Mouse (Mus musculus) heart, adult 18-20 months (tissue): Measurements from ENCODE around the gene Vipr2. TPM values are rescaled to one million over a fixed set of nuclear protein-coding genes. Genes with fewer than 3 reads are reported as not detected.

Experiments used
- DNase-seq, 2 experiments: peaks; one replicate each; pipeline ENCODE4 v3.0.0; 2021 to 2022; ENCODE audit warnings: mixed read lengths in 1 of 2
- microRNA-seq, 2 experiments: library from miRNA; unstranded; fragments of <30 nt; microRNA quantifications; one replicate each; pipeline ENCODE4 v1.2.0; 2022
- total RNA-seq, 2 experiments: library from RNA; stranded (reverse); gene quantifications; 2 replicates each; pipeline ENCODE4 v1.2.3; 2021

Gene Vipr2
- total RNA-seq, 2 experiments from 2014 or later = 0.92 to 1.3 TPM

GRCm38 (mm10) chr12:116156792-116157532 lies 79.4 kb downstream of the Vipr2 start:
- no peak for DNase-seq

DNA sequence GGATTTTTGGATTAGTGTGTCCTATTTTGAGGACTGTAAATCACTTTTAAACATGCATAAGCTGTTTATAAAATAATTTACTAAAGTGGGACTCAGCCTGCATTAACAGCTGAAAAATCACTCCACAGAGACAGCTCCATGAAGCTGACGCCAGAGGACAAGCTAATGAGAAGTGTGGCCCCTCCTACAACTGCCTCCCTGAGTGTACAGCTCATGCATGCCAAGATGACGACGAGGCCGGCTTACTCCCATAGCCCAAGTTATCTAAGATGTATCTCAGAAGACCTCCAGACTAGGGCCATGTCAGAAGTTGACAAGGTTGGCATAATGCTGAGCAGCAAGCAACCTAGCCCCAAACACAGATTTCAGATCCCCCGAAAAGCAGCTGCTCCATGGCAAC lies 81.7 kb downstream of the Vipr2 start:
- DNase-seq = no peak

GRCm38 (mm10) chr12:116159695-116160094 lies 82.2 kb downstream of the Vipr2 start:
- DNase-seq = no peak

DNA sequence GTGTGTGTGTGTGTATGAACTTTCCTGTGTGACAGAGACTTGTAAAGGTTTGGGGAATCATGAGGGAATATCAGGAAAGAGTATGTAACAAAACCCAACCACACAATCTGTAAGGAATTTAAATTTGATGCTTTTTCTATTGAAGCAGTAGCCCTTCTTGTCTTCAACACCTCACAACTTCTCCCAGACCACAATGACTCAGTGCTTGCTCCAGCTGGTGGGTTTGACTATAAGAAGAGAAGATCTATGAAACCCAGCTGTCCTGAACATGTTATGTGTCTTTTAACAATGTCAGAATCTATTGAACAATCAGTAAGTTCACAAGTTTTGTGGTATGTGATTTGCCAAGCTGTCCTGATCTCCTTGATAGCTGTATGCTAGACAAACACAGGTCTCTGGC lies 87.8 kb downstream of the Vipr2 start:
- DNase-seq = no peak

DNA sequence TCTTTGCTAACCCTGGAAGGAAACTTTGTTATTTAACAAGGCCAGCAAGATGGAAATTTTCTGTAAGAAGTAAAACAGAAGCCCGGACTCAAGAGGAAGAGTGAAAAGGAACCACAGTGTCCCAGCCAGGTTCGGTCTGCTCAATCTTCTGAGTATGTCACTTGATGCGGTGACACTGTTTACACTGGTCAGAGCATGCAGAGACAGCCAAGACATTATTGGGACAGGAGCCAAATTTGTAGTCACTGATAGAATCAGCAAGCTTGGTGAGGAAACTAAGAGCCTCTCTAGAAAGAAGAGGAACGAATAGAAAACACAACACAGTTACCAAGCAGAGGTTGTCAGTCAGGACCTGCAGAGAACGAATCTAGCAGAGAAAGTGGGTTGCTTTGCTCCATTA lies 92.1 kb downstream of the Vipr2 start:
- peak; percentile 30 to 38 for DNase-seq

DNA sequence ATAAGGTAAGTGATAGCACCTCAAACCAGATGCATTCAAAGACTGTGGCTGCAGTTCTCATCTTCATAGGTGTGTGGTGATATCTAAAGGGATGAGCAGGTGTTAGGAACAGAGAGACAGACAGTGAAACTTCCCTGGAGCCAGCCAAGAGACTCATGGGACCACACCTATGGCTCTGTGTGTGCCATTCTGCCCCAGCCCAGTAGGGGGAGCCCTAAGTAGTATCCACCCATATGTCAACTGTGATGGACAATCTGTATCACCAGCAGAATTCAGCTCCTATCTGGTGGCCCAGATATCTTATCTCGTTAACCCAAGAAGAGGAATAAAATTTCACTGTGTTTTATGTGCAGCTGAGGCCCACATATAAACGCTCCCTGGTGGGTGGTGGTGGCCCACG lies 99.4 kb downstream of the Vipr2 start:
- DNase-seq = no peak

DNA sequence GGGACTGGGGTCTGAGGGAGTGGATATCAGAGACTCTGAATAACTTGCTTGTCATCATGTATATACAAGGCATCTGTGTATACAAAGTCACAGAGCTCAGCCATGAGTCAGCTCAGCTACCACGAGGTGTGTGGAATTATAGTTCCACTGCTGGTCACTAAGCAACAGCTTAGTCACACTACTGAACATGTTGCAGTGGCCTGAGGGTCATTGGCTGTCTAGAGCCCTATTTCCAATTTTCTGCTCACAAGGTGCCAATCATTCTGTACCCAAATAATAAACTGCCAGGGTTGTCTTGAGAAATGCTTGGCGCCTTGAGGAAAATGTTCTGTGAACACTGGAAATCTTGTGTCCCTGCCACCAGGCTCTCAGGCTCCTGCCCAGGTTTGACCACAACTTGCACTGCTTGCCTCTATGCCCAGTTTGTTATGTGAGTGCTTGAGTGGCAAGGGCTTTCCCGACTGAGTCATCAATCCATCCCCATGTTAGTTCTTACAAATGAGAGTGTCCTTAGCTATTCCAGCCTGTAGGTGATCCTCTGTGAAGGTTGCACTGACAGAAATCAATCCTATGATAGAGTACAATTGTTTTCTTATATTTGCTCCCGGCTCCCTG lies 104.0 kb downstream of the Vipr2 start:
- DNase-seq = no peak

GRCm38 (mm10) chr12:116182376-116182775 lies 104.8 kb downstream of the Vipr2 start:
- DNase-seq = no peak

GRCm38 (mm10) chr12:116183212-116183935 lies 105.8 kb downstream of the Vipr2 start:
- DNase-seq = no peak

DNA sequence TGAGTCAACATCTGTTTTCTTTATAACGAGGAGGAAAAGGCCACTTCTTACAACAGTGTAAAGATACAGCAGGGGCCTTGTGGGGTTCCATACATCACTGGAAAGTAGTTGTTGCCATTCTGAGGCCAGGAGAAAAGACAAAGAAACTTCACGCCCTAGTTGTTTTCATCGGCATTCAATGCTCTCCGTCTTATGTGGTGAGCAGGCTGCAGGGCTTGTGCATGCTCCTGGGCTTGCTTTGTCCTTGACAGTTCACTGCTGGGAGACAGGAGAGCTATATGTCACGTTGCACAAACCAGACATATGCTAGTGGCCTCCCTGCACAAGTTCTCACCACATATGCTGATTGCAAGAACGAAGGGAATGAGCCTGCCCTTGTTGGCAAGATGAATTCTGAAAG lies 116.4 kb downstream of the Vipr2 start:
- no peak for DNase-seq

- no peak for DNase-seq
Observed at GRCm38 (mm10) chr12:116194641-116195040, 117.1 kb downstream of the Vipr2 start.

Small RNA genes lying within 50 kb of the gene (microRNA-seq; reads per million reads assigned to microRNA genes)
- 0 reads per million in 2 experiments for gene Gm44372

Other genes with a start within 250 kb of the Vipr2 start
- 10 to 100 TPM; 17.0 to 24.0 TPM for gene Zfp386, start 30.0 kb upstream of the Vipr2 start, total RNA-seq
- gene Wdr60, start 185.3 kb downstream of the Vipr2 start, total RNA-seq = 1 to 10 TPM; 1.7 to 2.5 TPM
- not detected for gene Gm11027, start 197.7 kb downstream of the Vipr2 start, total RNA-seq
- 10 to 100 TPM; 23.7 to 31.8 TPM for gene Esyt2, start 203.5 kb downstream of the Vipr2 start, total RNA-seq